Mouse (Mus musculus) adrenal gland, adult 8-10 months (tissue): Measurements from ENCODE around the gene Slc44a1. TPM values are rescaled to one million over a fixed set of nuclear protein-coding genes. Genes with fewer than 3 reads are reported as not detected.

Experiments used
- DNase-seq: peaks from one replicate; pipeline ENCODE4 v3.0.0; 2022
- total RNA-seq, 4 experiments: library from RNA; stranded (reverse); gene quantifications; 2 replicates each; pipeline ENCODE4 v1.2.4; 2022

Gene Slc44a1
- 100 to 1,000 TPM in 2 of 4 experiments, 10 to 100 TPM in 2; 70.7 to 156 (median 121) TPM for total RNA-seq

- DNase-seq: peak; percentile 83
These were observed at the start of gene Slc44a1 for GRCm38 (mm10) chr4:53440010-53440815. Slc44a1 (plus strand) TSS chr4:53440413.

- DNase-seq: peak; percentile 64
These were observed 45.2 kb upstream of the Slc44a1 start for GRCm38 (mm10) chr4:53395002-53395401.

GRCm38 (mm10) chr4:53396623-53397192 lies 43.5 kb upstream of the Slc44a1 start:
- no peak for DNase-seq

- no peak for DNase-seq
These were observed 42.7 kb upstream of the Slc44a1 start for GRCm38 (mm10) chr4:53397280-53398117.

- DNase-seq: no peak
These were observed 41.7 kb upstream of the Slc44a1 start for GRCm38 (mm10) chr4:53398561-53398960.

- no peak for DNase-seq
These were observed 40.8 kb upstream of the Slc44a1 start for GRCm38 (mm10) chr4:53399428-53399827.

GRCm38 (mm10) chr4:53403386-53403785 lies 36.8 kb upstream of the Slc44a1 start:
- no peak for DNase-seq

GRCm38 (mm10) chr4:53404431-53404925 lies 35.7 kb upstream of the Slc44a1 start:
- no peak for DNase-seq

- DNase-seq: no peak
These were observed 33.3 kb upstream of the Slc44a1 start for GRCm38 (mm10) chr4:53406866-53407265.

GRCm38 (mm10) chr4:53408821-53409220 lies 31.4 kb upstream of the Slc44a1 start:
- DNase-seq: no peak

GRCm38 (mm10) chr4:53409526-53410085 lies 30.6 kb upstream of the Slc44a1 start:
- no peak for DNase-seq

GRCm38 (mm10) chr4:53410752-53411151 lies 29.5 kb upstream of the Slc44a1 start:
- no peak for DNase-seq

- no peak for DNase-seq
These were observed 28.0 kb upstream of the Slc44a1 start for GRCm38 (mm10) chr4:53411958-53412870.

- DNase-seq: no peak
These were observed 27.2 kb upstream of the Slc44a1 start for GRCm38 (mm10) chr4:53412991-53413390.

- DNase-seq: no peak
These were observed 26.0 kb upstream of the Slc44a1 start for GRCm38 (mm10) chr4:53414031-53414797.

- DNase-seq: no peak
These were observed 24.2 kb upstream of the Slc44a1 start for GRCm38 (mm10) chr4:53415873-53416637.

GRCm38 (mm10) chr4:53416928-53417327 lies 23.3 kb upstream of the Slc44a1 start:
- no peak for DNase-seq

- no peak for DNase-seq
These were observed 17.4 kb upstream of the Slc44a1 start for GRCm38 (mm10) chr4:53422799-53423198.

GRCm38 (mm10) chr4:53427120-53427519 lies 13.1 kb upstream of the Slc44a1 start:
- no peak for DNase-seq

GRCm38 (mm10) chr4:53430522-53430921 lies 9.7 kb upstream of the Slc44a1 start:
- no peak for DNase-seq
